Mouse (Mus musculus) bone marrow macrophage, adult 2 months (primary cell): ENCODE results near the gene Edc4.

Source experiments
- CTCF ChIP-seq: IDR thresholded peaks from 2 replicates; pipeline ENCODE4 v1.5.1; 2012; ENCODE audit warnings: low read depth, mild to moderate bottlenecking, low read length, moderate library complexity
- POLR2A ChIP-seq: IDR thresholded peaks from 2 replicates; pipeline ENCODE4 v1.6.1; 2012; ENCODE audit warnings: mild to moderate bottlenecking, low read depth, low read length, borderline replicate concordance

GRCm38 (mm10) chr8:105854303-105854702 is 26.4 kb upstream of the Edc4 start:
- TF ChIP-seq POLR2A = no peak
- no peak for TF ChIP-seq CTCF
